Mouse (Mus musculus) embryo, embryonic 9.5 days (tissue): ENCODE results near the gene Epn2.
"Not testable (repeated sequence)": the region's sequence is repeated elsewhere in the genome, so short reads cannot be mapped to it uniquely, and the experiment has no call there.

ENCODE experiments used
- DNase-seq: peaks from one replicate; pipeline ENCODE4 v3.0.0-alpha.2; 2017; ENCODE audit errors: extremely low spot score

The Epn2 gene

DNA sequence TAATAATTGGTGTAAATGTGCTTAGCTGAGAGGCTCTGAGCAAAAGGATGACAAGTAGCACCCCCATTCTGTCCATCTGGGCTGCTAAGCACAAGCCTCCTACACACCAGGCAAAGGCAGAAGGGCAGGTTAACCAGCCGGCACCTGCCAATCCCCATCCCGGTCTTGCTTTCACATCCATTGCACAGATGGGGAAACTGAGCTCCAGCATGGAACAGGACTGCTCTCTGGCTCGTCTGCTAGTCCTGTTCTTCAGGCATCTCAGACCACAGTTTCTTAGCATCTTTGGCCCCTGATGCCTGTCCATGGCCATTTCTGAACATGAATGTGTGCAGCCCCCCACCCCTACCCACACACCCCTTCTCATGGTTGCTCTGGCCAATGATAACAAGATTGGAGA is 12.6 kb upstream of the Epn2 start:
- DNase-seq, result no peak

DNA sequence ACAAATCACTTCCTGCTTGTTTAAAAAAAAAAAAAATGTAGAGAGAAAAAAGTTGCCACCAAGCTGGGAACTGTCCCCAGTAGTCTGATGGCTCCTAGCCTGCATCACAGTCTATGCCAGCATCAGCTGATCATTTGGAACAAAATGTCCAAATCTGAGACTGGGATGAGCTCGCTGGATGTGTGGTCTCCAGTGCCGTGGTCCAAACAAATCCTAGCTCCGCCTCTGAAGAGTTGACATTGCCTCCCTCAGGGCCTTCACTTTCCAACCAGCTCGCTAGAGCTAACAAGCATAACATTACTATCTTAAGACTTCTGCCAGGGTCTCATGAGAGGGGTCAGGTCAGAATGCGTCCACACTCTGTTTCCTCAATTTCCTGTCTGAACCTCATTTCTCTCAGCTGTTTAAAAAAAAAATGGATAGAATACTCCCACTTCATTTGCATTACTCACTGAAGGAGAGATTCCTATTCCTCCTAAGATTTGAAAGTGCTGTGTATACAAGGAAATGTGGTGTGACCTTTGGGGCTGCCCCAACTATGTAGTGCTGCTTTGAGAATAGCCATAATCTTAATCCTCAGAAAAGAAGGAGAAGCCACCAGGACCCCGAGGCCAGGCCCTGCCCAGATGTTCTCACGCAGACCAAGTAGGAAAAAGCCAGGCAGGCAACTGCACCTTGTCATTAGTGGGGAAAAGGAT is 11.2 kb upstream of the Epn2 start:
- DNase-seq, result no peak

DNA sequence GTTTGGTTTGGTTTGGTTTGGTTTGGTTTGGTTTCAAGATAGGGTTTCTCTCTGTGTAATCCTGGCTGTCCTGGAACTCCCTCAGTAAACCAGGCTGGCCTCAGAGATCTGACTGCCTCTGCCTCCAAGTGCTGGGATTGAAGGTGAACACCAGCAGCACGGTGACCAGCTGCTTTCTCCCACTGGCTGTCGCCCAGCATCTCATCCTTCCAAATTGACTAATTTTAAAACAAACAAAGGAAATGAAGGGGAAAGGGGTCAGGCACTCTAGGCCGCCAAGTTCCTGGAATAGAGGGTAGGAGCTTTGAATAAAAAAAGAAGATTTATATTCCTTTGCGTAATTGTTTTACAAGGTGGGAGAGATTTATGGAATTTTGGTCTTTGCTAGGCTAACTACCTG is 5.9 kb upstream of the Epn2 start:
- no peak for DNase-seq

DNA sequence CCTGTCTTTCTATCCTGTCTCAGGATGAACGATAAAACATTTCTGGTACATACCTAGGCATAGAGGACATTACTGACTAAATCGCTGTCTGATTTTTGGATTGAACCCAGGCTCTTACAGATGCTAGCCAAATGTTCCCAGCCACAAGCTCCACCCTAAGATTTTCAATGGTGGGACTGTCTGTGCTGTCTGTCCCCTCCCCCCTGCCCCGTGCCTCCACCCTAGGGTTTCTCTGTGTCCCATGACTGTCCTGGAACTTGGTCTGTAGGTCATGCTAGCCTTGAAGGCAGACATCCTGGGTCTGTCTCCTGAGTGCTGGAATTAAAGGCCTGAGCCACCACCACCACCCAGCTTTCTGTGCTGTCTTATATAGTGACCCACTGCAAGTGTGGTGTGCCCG is 5.3 kb upstream of the Epn2 start:
- no peak for DNase-seq

DNA sequence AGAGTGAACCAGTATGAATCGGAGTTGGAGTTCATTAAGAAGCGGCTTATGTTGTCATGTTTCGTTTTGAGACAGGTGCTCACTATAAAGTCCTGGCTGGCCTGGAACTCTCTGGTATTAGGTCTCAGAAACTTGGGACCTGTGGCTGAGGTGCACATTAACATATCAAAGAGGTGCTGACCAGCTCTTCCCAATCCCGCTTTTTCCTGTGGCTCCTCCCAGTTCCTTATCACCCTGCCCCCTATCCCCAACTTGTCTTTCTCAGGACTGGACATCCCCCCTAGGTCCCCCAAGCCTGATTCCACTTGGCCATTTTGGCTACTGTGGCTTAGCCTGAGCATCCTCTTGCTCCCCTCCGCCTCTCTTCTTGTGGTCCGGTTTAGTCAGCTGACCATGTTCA is 4.6 kb upstream of the Epn2 start:
- no peak for DNase-seq

DNA sequence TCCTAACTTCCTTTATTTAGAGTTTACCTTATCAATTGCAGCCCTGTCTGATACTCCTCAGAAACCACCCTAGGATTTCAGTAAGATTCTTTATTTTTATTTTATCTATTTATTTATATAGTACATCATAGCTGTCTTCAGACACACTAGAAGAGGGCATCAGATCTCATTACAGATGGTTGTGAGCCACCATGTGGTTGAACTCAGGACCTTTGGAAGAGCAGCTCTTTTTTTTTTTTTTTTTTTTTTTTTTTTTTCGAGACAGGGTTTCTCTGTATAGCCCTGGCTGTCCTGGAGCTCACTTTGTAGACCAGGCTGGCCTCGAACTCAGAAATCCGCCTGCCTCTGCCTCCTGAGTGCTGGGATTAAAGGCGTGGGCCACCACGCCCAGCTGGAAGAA is 3.3 kb upstream of the Epn2 start:
- DNase-seq, result not testable (repeated sequence)

DNA sequence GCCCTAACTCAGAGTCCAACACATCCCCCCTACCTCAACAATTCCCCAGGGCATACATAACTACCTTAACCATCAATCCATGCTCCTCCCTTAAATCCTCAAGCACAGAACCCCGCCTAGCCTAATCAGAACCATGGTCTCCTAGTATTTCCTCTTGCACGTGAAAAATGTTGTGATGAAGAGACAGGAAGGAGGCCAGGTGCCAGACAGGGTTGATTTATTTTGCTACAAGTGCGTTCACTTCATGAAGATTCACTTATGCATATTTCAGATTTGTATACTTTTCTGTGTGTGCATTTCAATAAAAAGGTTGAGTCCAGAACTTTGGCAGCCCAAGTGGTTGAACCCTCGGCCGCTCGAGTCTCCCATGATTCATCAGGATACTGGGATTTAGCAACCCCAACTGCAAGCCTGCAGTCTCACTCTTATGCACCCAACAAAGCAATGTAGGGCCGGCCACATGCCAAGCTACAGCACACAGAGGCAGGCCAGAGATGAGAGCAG is 443 bp upstream of the Epn2 start:
- no peak for DNase-seq

DNA sequence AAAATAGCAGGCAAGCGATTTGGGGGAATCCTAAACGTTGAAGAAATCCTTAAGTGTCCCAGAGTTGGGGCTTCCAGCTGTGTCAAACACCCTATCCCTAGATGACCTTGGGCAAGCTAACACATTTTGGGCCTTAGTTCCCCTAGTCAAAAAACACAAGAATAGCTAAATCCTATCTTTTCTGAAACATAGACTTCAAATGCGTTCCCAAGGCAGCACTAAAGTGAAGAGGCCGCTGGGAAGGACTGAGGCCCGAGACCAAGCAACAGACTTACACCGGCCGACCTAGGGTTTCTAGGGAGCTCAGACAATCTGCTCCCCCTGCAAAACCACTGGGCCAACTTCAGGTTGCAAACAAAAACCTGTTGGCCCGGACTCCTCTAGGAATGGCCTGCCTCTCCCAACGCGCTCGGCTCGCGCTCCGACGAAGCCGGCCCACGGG is 925 bp downstream of the Epn2 start:
- no peak for DNase-seq

DNA sequence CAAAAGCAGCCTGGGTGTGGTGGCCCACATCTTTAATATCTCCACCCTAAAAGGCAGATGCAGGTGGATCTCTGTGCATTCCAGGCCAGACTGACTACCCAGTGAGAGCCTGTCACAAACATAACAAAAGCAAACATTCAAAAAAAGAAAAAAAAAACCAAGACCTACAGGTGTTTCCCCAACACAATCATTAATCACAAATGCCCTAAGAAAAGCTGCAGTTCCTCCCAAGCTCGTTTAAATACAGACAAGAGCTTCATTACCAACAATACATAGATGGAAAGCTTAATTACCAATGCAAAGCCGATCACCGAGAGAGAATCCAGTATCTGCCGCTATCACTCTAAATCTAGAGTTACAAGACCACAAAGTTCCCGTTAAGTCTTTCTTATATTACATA is 1.5 kb downstream of the Epn2 start:
- DNase-seq, result no peak

DNA sequence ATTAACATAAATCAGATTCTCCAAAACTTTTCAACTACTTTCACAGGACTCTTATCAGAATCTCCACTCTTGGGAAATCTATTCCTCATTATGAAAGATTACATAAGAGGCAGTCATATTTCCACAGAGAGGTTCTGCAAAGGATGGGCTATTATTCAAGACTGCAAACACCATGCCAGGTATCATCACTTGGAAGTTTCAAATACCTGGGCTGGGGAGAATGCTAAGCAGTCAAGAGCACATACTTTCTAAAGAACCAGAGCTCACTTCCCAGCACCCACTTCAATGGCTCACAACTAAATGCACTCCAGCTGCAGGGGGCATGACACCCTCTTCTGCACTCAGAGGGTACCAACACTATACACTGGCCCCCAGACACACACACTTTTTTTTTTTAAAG is 2.1 kb downstream of the Epn2 start:
- no peak for DNase-seq

DNA sequence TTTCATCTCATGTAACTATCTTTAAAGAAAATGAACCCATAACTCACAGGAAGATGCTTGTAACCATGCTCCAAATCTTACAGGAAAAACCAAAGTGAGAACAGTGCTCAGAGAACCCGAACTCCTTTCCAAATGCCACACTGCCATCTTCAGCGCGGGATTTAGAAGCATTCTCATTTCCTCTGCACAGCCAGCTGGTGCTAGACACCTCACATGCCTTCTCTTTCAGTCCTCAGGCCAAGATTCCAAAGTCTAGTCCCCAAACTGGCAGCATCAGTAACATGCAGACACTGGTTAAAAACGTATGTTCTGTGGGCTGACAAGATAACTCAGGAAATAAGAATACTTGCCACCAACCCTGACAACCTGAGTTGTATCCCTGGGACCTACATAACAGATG is 6.2 kb downstream of the Epn2 start:
- DNase-seq, result no peak

DNA sequence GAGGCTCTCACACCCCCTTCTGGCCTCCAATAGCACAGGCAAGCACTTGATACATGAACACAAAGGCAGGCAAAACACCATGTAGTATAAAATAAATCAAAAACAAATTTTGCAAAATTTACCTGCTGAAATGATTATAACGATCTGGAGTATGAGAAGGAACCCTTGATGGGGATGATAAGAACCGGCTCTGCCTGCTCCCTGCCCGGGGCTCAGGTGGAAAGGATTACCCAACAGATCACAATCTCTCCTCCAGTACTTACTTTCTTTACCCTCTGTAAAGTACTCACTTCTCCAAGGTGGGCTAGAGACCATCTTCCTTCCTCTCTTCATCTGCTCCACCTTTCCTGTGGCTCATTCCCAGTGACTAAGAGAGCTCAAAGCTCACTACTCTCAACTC is 8.3 kb downstream of the Epn2 start:
- DNase-seq, result no peak

DNA sequence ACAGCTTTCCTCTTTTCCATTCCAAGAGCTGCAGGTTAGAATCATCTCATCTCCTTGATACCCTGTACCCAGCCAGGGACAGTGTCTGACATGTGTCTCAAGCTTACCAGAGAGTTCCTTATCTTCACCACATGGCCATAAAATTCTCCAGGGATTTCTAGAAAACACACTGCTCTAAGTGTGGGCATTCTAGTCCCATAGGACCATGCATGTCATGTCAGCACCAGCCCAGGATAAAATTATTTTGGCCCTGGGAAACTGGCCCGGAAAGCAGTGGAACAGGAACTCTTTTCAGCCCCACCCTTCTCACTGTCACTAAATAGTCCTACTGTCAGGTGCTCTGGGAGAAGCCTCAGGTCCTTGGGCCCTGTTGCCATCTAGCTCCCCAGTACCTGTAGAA is 9.8 kb downstream of the Epn2 start:
- no peak for DNase-seq

DNA sequence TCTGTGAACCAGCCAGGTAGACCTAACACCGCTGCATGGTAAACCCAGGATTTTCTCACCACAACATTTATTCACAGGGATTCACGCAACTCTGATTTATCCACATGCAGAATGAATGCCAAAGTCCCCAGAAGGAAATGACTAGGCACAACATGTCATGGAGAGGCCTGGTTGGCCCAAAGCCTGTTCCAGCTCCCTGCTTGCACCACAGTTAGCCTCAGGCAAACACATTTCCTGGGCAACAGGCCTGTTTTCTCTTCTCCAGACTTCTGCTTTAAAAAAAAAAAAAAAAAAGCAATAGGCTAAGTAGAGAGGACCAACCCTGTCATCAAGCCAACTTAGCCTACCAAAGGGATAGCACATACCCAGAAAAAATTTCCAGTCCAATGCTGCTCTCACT is 14.9 kb downstream of the Epn2 start:
- no peak for DNase-seq

DNA sequence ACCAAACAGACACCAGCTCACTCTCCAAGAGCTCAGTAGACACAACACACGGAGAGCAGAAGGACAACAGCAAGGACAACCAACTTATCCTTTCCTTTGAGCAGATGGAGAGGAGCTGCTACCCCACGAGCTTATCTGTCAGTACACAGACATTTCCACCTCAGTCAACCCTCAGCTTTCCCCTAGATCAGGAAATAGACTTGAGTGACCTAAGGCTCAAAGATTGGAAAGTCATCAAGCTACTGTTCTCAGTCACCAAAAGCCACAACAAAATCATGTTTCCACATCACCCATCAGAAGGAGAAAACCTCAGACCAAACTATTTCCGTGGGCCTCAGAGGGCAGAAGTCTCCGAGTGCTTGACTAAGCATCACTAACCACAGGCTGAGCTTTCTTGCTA is 15.5 kb downstream of the Epn2 start:
- no peak for DNase-seq

DNA sequence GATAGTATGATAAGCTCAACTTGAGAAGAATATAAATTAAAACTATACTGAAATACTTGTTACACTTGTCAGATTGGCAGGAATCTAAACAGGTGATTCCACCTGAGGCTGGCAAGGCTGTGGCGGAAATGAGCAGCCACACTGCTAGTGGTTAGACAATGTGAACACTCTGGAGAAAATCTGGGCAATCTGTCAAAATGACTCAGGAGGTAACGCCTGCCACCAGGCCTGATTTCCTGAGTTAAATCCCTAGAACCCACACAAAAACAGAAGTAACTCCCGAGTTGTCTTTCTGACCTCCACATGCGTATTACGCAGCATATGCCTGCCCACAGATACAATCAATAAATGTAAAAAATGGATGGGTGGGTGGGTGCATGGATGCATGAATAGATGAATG is 17.1 kb downstream of the Epn2 start:
- DNase-seq, result no peak

DNA sequence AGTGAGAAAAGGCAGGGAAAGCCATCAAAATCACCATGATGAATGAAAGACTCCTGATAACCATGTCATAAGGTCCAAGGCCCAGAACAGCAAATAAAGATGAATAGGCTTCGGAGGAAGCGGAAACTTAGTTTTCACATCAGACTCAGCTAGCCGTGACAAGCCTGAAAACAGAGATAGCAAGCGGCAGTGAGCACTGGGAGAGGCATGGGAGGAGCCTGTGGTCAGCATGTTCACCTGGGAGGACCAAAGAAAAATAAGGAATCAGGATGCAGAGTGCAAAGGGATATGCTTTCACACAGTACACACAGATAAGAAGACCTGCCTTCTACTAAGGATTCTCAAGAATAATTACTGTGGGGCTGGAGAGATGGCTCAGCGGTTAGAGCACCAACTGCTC is 19.9 kb downstream of the Epn2 start:
- no peak for DNase-seq

DNA sequence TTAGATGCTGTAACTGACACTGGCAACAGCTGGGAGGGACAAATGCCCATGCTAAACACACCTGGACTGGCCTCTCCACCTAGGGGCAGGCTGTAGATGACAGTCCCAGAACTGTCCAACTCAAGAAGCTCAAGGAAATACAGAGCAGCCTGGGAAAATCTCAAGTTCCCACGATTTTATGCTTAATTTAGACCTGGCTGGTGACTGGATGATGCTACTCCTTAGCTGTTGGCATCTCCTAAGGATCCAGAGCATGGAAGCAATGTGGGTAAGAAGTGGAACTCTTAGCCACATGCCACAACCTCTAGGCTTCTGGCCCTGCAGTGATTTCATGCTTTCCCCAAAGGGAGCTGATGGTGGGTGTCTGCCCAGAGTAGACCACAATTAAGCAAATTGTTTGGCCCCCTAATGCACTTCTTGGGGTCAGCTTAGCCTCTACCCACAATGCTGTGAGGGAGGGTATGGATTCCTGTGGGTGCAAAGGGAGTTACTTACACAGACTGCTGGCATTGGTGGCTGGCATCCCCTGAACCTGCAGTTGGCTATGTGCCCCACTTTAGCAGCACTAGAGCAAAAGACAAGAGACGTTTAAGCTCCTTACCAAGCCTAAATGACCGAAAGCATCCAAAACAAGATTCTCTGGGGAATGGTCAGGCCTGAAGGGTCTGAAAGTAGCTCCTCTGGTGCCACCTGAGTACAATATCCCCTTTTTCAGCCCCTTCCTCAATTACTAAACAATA is 26.3 kb downstream of the Epn2 start:
- DNase-seq, result no peak

DNA sequence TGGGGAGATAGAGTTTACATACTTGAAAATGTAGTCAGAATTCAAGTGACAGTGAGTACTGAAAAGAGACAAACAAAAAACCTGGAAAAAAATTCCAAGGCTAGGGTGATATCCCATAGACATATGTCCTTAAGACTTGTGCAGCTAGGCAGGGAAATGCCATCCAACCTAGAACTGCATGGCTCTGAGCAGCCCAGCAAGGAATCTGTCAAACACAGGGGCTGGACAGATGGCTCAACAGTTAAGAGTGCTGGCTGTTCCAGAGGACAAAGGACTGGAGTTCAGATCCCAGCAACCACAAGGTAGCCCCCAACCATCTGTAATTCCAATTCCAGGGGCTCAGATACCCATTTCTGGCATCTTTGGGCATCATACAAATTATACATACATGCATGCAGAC is 28.9 kb downstream of the Epn2 start:
- no peak for DNase-seq

DNA sequence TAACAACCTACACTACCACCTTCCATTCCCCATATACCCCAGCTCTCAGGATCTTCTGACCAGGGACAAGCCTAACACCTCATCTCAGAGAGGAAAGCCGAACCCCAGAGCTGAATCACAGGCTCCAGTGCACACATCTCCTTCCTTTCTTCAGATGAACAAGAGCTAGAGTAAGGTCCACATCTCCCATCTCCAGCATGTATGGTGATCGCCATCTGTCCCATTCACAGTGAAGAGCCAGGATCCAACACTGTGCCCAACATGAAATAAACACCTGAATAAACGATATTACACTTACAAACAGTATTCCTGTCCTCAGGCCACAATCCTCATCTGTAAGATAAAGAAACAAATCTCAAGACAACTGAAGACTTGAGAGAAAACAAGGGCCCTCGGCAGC is 31.8 kb downstream of the Epn2 start:
- DNase-seq, result no peak

DNA sequence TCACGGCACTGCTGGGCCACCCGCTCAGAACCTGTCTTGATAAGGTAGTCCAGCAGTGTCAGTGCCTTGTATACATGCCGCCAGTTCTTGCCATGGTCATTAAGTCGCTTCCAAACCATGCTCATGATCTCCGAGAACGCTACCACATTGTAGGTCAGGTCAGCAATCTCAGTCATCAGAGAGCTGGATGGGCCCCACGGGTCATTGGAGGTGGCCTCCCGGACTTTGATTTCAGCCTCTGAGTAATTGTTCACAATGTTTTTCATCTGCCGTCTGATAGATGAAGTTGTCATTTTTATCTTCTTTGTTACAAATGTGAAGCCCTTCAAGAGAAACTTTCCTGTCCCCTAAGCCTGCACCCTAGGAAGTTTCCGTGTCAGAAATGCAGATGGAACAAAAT is 33.0 kb downstream of the Epn2 start:
- DNase-seq, result no peak

DNA sequence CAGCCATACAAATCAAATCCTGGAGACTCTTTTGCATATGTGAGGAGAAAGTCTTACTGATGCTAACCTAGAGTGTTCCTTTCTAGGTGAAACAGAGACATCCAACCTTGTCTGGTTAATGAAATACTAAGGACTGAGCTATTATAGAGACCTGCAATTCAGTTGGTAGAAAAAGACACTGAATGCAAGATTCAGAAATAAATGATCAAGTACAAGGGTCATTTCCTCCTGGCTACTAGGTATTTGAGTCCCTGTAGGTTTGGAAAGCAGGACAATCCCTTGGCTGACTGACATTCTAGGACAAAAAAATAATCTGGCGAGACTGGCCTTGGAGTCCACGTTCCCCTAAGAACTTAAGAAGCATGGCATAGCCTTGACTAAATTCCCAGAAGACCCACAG is 33.9 kb downstream of the Epn2 start:
- DNase-seq, result no peak

DNA sequence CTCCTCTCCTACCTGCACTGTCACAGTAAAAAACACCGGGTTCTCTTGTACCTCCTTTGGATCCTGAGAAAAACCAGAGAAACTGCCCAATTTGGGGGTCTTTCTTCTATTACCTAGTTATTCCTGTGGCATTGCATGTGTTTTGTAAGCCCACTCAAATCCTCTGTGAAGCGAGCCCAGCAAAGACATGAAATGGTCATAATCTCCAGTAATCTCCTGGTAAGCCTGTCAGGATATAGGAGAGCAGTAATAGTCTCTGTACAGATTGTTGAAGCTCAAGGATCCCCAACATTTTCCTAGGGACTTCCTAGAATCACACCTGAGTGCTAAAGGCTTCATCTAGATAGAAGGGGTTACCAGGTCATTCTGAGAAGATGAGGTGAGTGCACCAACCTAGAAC is 38.4 kb downstream of the Epn2 start:
- no peak for DNase-seq

DNA sequence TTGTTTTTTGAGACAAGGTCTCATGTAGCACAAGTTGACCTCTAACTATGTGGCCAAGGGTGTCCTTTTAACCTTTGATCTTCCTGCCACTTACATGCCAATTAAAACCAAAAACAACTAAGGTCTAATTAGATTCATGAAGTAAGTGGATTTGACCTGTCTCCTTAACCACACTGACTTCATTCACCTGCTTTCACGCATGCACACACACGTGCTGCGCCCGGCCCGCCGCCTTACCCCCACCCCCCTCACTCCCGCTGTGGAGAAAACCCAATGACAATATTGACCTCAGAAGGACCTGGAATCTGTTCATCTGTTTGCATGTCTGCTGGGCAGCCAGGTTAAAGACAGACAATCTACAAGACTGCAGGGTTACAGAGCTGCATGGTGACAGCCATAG is 38.8 kb downstream of the Epn2 start:
- no peak for DNase-seq
